Mouse (Mus musculus) heart, adult 2 months (tissue): Measurements from ENCODE around the gene Ube2s.
A peak's percentile ranks its signal among the peaks of the same experiment; 100 is the strongest.

ENCODE experiments used
- CTCF ChIP-seq: fragments of 200-600 bp; IDR thresholded peaks from 2 replicates; pipeline ENCODE4 v1.8.1; 2022; ENCODE audit warnings: antibody characterized with exemption, mild to moderate bottlenecking, moderate library complexity
- EP300 ChIP-seq: fragments of 200-500 bp; IDR thresholded peaks from 2 replicates; pipeline ENCODE4 v1.6.1; 2011; ENCODE audit warnings: low read depth, low read length, control low read depth; ENCODE audit not compliant: insufficient read depth
- POLR2A ChIP-seq: fragments of 200-500 bp; IDR thresholded peaks from 2 replicates; pipeline ENCODE4 v1.6.1; 2011; ENCODE audit warnings: mild to moderate bottlenecking, low read depth, low read length, control low read depth; ENCODE audit not compliant: insufficient read depth

DNA sequence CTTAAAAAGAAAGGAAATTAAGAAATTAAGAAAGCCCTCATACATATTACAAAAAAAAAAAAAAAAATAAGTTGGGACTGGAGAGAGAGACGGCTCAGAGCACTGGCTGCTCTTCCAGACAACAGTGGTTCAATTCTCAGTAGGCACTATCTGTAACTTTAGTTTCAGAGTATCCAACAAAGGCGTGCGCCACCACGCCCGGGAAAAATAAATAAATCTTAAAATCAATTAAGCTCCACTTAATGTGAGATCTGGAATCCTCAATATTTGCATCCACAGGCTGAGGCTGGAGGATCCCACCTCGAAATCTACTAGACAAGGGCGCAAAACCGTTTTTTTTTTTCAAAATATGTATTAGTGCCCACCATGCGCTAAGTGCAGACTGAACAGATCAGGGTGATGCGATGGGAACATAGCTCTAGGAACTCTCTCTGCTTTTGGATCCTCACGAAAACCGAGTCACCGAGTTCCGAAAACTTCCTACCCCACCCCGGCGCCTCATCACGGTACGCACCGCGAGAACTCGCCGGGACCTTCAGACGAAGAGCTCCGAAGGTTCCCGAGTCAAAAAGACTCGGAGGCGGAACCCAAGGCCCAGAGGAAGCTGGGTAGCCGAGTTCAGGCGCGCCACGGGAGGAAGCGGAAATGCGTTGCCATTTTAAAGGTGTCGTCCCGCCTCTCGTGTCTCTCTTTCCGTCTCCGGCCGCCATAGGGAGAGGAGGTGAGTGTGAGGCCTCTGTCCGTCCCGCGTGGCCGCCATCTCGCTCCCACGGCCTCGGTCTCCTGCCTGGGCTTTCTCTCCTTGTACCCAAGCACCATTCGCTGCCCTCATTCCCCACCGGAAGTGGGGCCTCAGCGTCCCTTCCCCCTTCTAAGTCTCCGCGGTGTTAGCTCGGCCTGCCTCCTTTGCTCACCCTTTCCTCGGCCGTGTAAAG, 19.8 kb downstream of the Ube2s start, which contains the start of gene Rpl28:
- TF ChIP-seq CTCF (no peak), EP300 (peak; percentile 69; the same call in 1 of the 2 replicates), POLR2A (peak; percentile 95)
